Mouse (Mus musculus) CD4-positive, CD25-positive, alpha-beta regulatory T cell (primary cell): ENCODE measurements around the gene Gm28891. TPM values are rescaled to one million over a fixed set of nuclear protein-coding genes. Genes with fewer than 3 reads are reported as not detected.

ENCODE experiments used
- polyA plus RNA-seq: library from polyadenylated mRNA; unstranded; fragments of 100-300 nt; shearing (Covaris generic); gene quantifications from one replicate; pipeline ENCODE4 v1.2.1, GENCODE M21; 2017

Gm28891 gene
- not detected for polyA plus RNA-seq

GRCm38 (mm10) chrY:60240902-60241301 lies at the start of gene Gm28891:
TSS of gene Gm28891 (plus strand) at chrY:60241202.

